In genomic region chr19:61265349-61266245, GRCm38 (mm10) we compare ENCODE assay signal across 8 mouse cellular contexts. TPM values are rescaled to one million over a fixed set of nuclear protein-coding genes. Genes with fewer than 3 reads are reported as not detected.
DNase-seq lines count a peak whose midpoint lies in the region; ATAC-seq and TF ChIP-seq lines count a peak whose summit lies in the region.

No protein-coding gene starts in this region.

- no peaks in the 10 kb centered on the region for H3K9me3 ChIP-seq in forebrain, postnatal 0 days (ENCODE audit: low read length)
- no peaks in the 10 kb centered on the region for H3K9me3 ChIP-seq in hindbrain, embryonic 15.5 days

- 26% methylated on average over 3 of the region's 3 CpGs for WGBS in forebrain, postnatal 0 days
- WGBS in hindbrain, embryonic 15.5 days, result 33% methylated on average over 3 of the region's 3 CpGs
- 3% methylated on average over 3 of the region's 3 CpGs for WGBS in macrophage (ENCODE audit: missing documents)

- peak; percentile 51 for TF ChIP-seq CTCF in forebrain, postnatal 0 days (IDR thresholded peaks at IDR 0.05; ENCODE audit: low read depth)

- no peak overlapping the region for H3K9ac ChIP-seq in forebrain, postnatal 0 days
- no peak overlapping the region for H3K9ac ChIP-seq in hindbrain, embryonic 15.5 days

- H3K4me3 ChIP-seq in forebrain, postnatal 0 days (ENCODE audit: low read depth, low read length), result no peak overlapping the region
- no peak overlapping the region for H3K4me3 ChIP-seq in hindbrain, embryonic 15.5 days
- peak overlapping the region; percentile 29; the same call in 1 of the 2 replicates for H3K4me3 ChIP-seq in macrophage (ENCODE audit: inconsistent target)

- no peaks in the 10 kb centered on the region for H3K4me1 ChIP-seq in forebrain, postnatal 0 days (ENCODE audit: insufficient read depth)
- H3K4me1 ChIP-seq in hindbrain, embryonic 15.5 days (replicated peaks), result peaks cover 3% of the 10 kb centered on the region; the same call in 1 of the 2 replicates

- ATAC-seq in forebrain, postnatal 0 days, result peak; percentile 40
- peak; percentile 72 for ATAC-seq in hindbrain, embryonic 15.5 days (ENCODE audit: low FRiP score, low read depth)

- no peak overlapping the region for H3K27ac ChIP-seq in forebrain, postnatal 0 days (ENCODE audit: low read depth, low read length)
- peak overlapping the region; percentile 26; the same call in 1 of the 2 replicates for H3K27ac ChIP-seq in hindbrain, embryonic 15.5 days (replicated peaks)
- no peak overlapping the region for H3K27ac ChIP-seq in macrophage

- H3K79me2 ChIP-seq in macrophage (ENCODE audit: inconsistent target), result no peaks in the 10 kb centered on the region

- no peaks in the 10 kb centered on the region for H3K27me3 ChIP-seq in forebrain, postnatal 0 days (ENCODE audit: insufficient read depth, low read length)
- no peaks in the 10 kb centered on the region for H3K27me3 ChIP-seq in hindbrain, embryonic 15.5 days

- H3K36me3 ChIP-seq in forebrain, postnatal 0 days (ENCODE audit: insufficient read depth), result no peaks in the 10 kb centered on the region
- no peaks in the 10 kb centered on the region for H3K36me3 ChIP-seq in hindbrain, embryonic 15.5 days
- H3K36me3 ChIP-seq in macrophage (ENCODE audit: inconsistent target), result no peaks in the 10 kb centered on the region

- no peak overlapping the region for H3K4me2 ChIP-seq in forebrain, postnatal 0 days (ENCODE audit: low read depth)
- H3K4me2 ChIP-seq in hindbrain, embryonic 15.5 days, result no peak overlapping the region

- peak; percentile 89 for DNase-seq in MN1 (ENCODE audit: low spot score)
- DNase-seq in brain, embryonic 18.5 days (ENCODE audit: low read depth, low spot score), result peak; percentile 32
- peak; percentile 69 for DNase-seq in forebrain, postnatal 0 days
- peak; percentile 19 for DNase-seq in layer of hippocampus, postnatal 36 days
- peak; percentile 47 to 48 for DNase-seq in right cerebral cortex, adult 2 months (ENCODE audit: low spot score in 2 of 2)
- DNase-seq in urinary bladder, postnatal 36 days (ENCODE audit: low spot score in 2 of 2), result peak; percentile 25 to 44

RNA-seq across cellular contexts. Expression of gene Gm21060, which starts 31.3 kb away (rescaled TPM):
- not detected in 2 replicates for total RNA-seq in forebrain, postnatal 0 days (2014; rRNA removed)
- not detected in 2 replicates for polyA plus RNA-seq in forebrain, postnatal 0 days (2015; fragmentation: Nextera tagmentation; extraction: Ambion mirVana)
- not detected in 2 replicates for polyA plus RNA-seq in hindbrain, embryonic 15.5 days (2015; fragmentation: Nextera tagmentation; extraction: Ambion mirVana)
- not detected for total RNA-seq in layer of hippocampus, postnatal 36 days (2021)
- total RNA-seq in macrophage (2018; cell fraction: chromatin; rRNA removed), result not detected
- total RNA-seq in macrophage (2018; cell fraction: cytosol; rRNA removed), result not detected
- total RNA-seq in macrophage (2018; cell fraction: nucleus; rRNA removed), result not detected
- polyA plus RNA-seq in macrophage (2018), result not detected in 3 replicates

RNA-seq across cellular contexts. Expression of gene Csf2ra, which starts 37.4 kb away (rescaled TPM):
- total RNA-seq in forebrain, postnatal 0 days (2014; rRNA removed), result 36.5 and 42.1 TPM in 2 replicates
- 20.0 and 35.8 TPM in 2 replicates for polyA plus RNA-seq in forebrain, postnatal 0 days (2015; fragmentation: Nextera tagmentation; extraction: Ambion mirVana)
- polyA plus RNA-seq in hindbrain, embryonic 15.5 days (2015; fragmentation: Nextera tagmentation; extraction: Ambion mirVana), result 60.2 and 77.5 TPM in 2 replicates
- 10 to 100 TPM; 38.3 to 38.6 TPM for total RNA-seq in layer of hippocampus, postnatal 36 days (2021)
- total RNA-seq in macrophage (2018; cell fraction: chromatin; rRNA removed), result 1,000 to 10,000 TPM in 3 of 26 experiments, 100 to 1,000 TPM in 23; 415 to 1,124 (median 731) TPM
- 100 to 1,000 TPM in 8 of 26 experiments, 10 to 100 TPM in 18; 57.6 to 137 (median 87.6) TPM for total RNA-seq in macrophage (2018; cell fraction: cytosol; rRNA removed)
- 100 to 1,000 TPM; 247 to 598 (median 373) TPM for total RNA-seq in macrophage (2018; cell fraction: nucleus; rRNA removed)
- 95.2 to 123 TPM (median 109 TPM) in 3 replicates for polyA plus RNA-seq in macrophage (2018)

Comparison
In these comparisons a context has a peak if more than half of its experiments do, and no peak if none do; other contexts are left out.
1. DNase-seq: peak in every context shown above with its lines; median percentile 89 in MN1; 69 in forebrain, postnatal 0 days; 48 in right cerebral cortex, adult 2 months; 34 in urinary bladder, postnatal 36 days; 32 in brain, embryonic 18.5 days; 19 in layer of hippocampus, postnatal 36 days.